8 mouse cellular contexts compared by ENCODE assay signal in the genomic region with DNA sequence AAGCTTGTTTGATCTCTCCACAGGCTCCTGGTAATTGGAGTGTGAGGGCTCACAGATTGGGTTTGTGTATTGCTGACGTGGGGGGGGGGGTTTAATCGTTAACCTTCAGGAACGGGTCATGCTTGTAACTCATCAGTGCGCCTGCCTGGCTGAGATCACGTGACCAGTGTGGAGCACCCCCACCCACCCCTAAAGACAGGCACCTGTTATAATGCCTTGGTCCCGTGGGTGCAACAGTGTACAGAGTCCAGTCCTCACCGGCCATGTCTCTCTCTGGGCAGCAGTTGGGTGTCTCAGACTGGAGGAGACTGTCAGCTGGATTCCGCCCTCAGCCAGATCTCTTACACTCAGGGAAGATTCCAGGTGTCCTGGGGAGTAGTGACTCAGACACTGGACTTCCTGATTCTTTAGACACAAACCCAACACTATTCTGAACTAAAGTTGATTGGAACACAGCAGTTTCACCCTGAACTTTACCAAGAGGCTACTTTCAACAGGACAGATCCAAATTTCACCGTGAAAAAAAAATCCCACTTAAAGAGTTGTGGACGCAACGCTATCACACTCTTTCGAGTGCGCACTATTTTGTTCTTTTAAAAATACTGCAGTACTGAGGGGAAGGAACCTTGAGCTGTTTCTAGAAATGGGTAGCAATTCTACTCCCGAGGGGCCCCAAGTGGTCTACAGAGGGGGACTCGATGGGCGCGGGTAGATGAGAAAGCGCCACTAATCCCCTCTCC. TPM values are rescaled to one million over a fixed set of nuclear protein-coding genes. Genes with fewer than 3 reads are reported as not detected.
DNase-seq lines count a peak whose midpoint lies in the region; ATAC-seq and TF ChIP-seq lines count a peak whose summit lies in the region.

No protein-coding gene starts in this region.

- TF ChIP-seq CTCF in intestine, postnatal 0 days (IDR thresholded peaks at IDR 0.05; ENCODE audit: low read depth), result no peak

- no peak overlapping the region for H3K27ac ChIP-seq in embryonic facial prominence, embryonic 10.5 days (replicated peaks)
- H3K27ac ChIP-seq in intestine, postnatal 0 days (ENCODE audit: low read depth, low read length), result peak overlapping the region; percentile 96
- peak overlapping the region; percentile 53 for H3K27ac ChIP-seq in liver, embryonic 16.5 days (ENCODE audit: low read length)

- peaks cover 50% of the 10 kb centered on the region for H3K4me1 ChIP-seq in embryonic facial prominence, embryonic 10.5 days
- H3K4me1 ChIP-seq in intestine, postnatal 0 days (replicated peaks; ENCODE audit: control insufficient read depth, insufficient read depth, low read length), result 0 out of 2 replicates have a peak, but pooled peaks cover 7% of the 10 kb centered on the region
- H3K4me1 ChIP-seq in liver, embryonic 16.5 days (ENCODE audit: control insufficient read depth, low read depth, low read length), result peaks cover 8% of the 10 kb centered on the region

- H3K9me3 ChIP-seq in embryonic facial prominence, embryonic 10.5 days, result no peaks in the 10 kb centered on the region
- H3K9me3 ChIP-seq in intestine, postnatal 0 days (ENCODE audit: control insufficient read depth), result no peaks in the 10 kb centered on the region
- H3K9me3 ChIP-seq in liver, embryonic 16.5 days (replicated peaks; ENCODE audit: control insufficient read depth, low read length), result no peaks in the 10 kb centered on the region

- peak overlapping the region; percentile 88 for H3K9ac ChIP-seq in intestine, postnatal 0 days (ENCODE audit: low read depth, low read length)
- H3K9ac ChIP-seq in liver, embryonic 16.5 days (ENCODE audit: low read depth, low read length), result peak overlapping the region; percentile 52

- peak; percentile 21 for DNase-seq in layer of hippocampus, adult 9-11 months
- no peak for DNase-seq in layer of hippocampus, postnatal 14 days (ENCODE audit: low spot score in 2 of 2)
- DNase-seq in embryonic facial prominence, embryonic 10.5 days (ENCODE audit: low spot score), result peak; percentile 38
- peak; percentile 92 for DNase-seq in yolk sac, embryonic 10.5 days (ENCODE audit: low spot score)
- no peak for DNase-seq in layer of hippocampus, postnatal 10 days (ENCODE audit: low spot score in 2 of 2)

- peak overlapping the region; percentile 75 for H3K4me3 ChIP-seq in embryonic facial prominence, embryonic 10.5 days
- peak overlapping the region; percentile 81 for H3K4me3 ChIP-seq in intestine, postnatal 0 days (ENCODE audit: low read depth, low read length)
- peak overlapping the region; percentile 60 for H3K4me3 ChIP-seq in liver, embryonic 16.5 days (ENCODE audit: low read depth, low read length)

- peak; percentile 75 for ATAC-seq in intestine, postnatal 0 days
- ATAC-seq in liver, embryonic 16.5 days (ENCODE audit: low read depth), result peak; percentile 79
- ATAC-seq in granulocyte monocyte progenitor cell, adult 5-6 weeks (replicated peaks; ENCODE audit: poor library complexity, severe bottlenecking), result no peak

- peak overlapping the region; percentile 79 for H3K4me2 ChIP-seq in intestine, postnatal 0 days (replicated peaks; ENCODE audit: low read depth)
- peak overlapping the region; percentile 41 for H3K4me2 ChIP-seq in liver, embryonic 16.5 days (ENCODE audit: low read depth, low read length)

- peaks cover 94% of the 10 kb centered on the region for H3K27me3 ChIP-seq in embryonic facial prominence, embryonic 10.5 days (replicated peaks; ENCODE audit: low read depth, poor library complexity, severe bottlenecking)
- H3K27me3 ChIP-seq in intestine, postnatal 0 days (replicated peaks; ENCODE audit: control insufficient read depth, insufficient read depth, low read length), result peaks cover 10% of the 10 kb centered on the region; the same call in 1 of the 2 replicates
- H3K27me3 ChIP-seq in liver, embryonic 16.5 days (ENCODE audit: control insufficient read depth, insufficient read depth, low read depth, low read length), result peaks cover 34% of the 10 kb centered on the region

- 2% methylated on average over 18 of the region's 18 CpGs for WGBS in embryonic facial prominence, embryonic 10.5 days
- 5% methylated on average over 18 of the region's 18 CpGs for WGBS in intestine, postnatal 0 days
- WGBS in liver, embryonic 16.5 days (ENCODE audit: insufficient replicate concordance), result 5% methylated on average over 18 of the region's 18 CpGs

- no peaks in the 10 kb centered on the region; the same call in 1 of the 2 replicates for H3K36me3 ChIP-seq in embryonic facial prominence, embryonic 10.5 days (replicated peaks)
- H3K36me3 ChIP-seq in intestine, postnatal 0 days (ENCODE audit: control insufficient read depth, insufficient read depth), result peaks cover 10% of the 10 kb centered on the region; the same call in 1 of the 2 replicates
- no peaks in the 10 kb centered on the region for H3K36me3 ChIP-seq in liver, embryonic 16.5 days (ENCODE audit: control insufficient read depth, insufficient read depth)

RNA-seq across cellular contexts. Expression of gene Dact2, which starts 1.6 kb away (rescaled TPM):
- 10 to 100 TPM; 20.0 to 23.2 TPM for total RNA-seq in layer of hippocampus, postnatal 14 days (2021)
- polyA plus RNA-seq in embryonic facial prominence, embryonic 10.5 days (2016; fragmentation: Nextera tagmentation; extraction: Ambion mirVana), result 0.60 and 0.73 TPM in 2 replicates
- polyA plus RNA-seq in intestine, postnatal 0 days (2015; fragmentation: Nextera tagmentation; extraction: Ambion mirVana), result 6.2 and 7.8 TPM in 2 replicates
- 0.75 and 1.3 TPM in 2 replicates for polyA plus RNA-seq in liver, embryonic 16.5 days (2015; fragmentation: Nextera tagmentation; extraction: Ambion mirVana)
- total RNA-seq in granulocyte monocyte progenitor cell, adult 5-6 weeks (2014; fragmentation: Nextera tagmentation), result not detected in 2 replicates
- total RNA-seq in granulocyte monocyte progenitor cell, adult 5-6 weeks (2017), result not detected in 2 replicates
- total RNA-seq in layer of hippocampus, postnatal 10 days (2021), result 10 to 100 TPM; 18.5 to 18.9 TPM

Comparison
In these comparisons a context has a peak if more than half of its experiments do, and no peak if none do; other contexts are left out.
1. DNase-seq: peak in layer of hippocampus, adult 9-11 months (single experiment), embryonic facial prominence, embryonic 10.5 days (single experiment) and yolk sac, embryonic 10.5 days (single experiment); none in layer of hippocampus, postnatal 14 days (0 of 2) and layer of hippocampus, postnatal 10 days (0 of 2).
2. RNA of gene Dact2, which starts 1.6 kb away (total RNA-seq): 20.0 to 23.2 TPM in layer of hippocampus, postnatal 14 days and 18.5 to 18.9 TPM in layer of hippocampus, postnatal 10 days; not detected in granulocyte monocyte progenitor cell, adult 5-6 weeks; every median in the first group is over 10 times any median in the second.
3. Peak in every context shown above with its lines, with median percentiles within 50 percentile points of each other: H3K4me3 ChIP-seq.